Mouse (Mus musculus): ENCODE results near the gene Tet3. TPM values are rescaled to one million over a fixed set of nuclear protein-coding genes. Genes with fewer than 3 reads are reported as not detected.
A peak's percentile ranks its signal among the peaks of the same experiment; 100 is the strongest.

The Tet3 gene
- total RNA-seq, 4 experiments from 2014 or later: 53.5 to 65.9 (median 58.5) TPM

DNA sequence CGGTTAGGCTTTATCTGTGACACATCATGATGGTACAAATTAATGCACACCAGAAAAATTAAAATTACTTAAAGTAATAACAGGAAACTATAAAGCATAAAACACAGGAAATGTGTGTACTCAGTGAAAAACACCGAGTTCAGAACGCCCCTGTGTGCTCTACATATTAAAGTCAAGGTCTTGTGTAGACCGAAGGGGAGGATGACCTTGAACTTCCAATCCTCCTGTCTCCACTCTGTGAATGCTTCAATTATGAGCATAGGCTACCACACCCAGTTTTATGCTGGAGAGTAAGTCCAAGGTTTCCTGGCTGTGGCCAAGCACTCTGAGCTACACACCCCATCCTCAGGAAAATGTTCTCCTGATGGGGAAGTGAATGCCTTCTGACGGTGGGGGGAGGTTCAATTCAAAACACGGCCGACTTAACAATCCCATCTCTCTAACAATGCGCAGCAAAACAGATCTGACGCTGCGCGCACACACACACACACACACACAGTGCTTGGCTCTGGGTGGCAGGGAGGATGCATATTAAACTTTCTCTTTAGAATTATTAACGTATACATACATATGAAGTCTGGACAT lies 43.4 kb downstream of the Tet3 start:
- DNase-seq (ENCODE audit: low spot score in 2 of 2): no peak

DNA sequence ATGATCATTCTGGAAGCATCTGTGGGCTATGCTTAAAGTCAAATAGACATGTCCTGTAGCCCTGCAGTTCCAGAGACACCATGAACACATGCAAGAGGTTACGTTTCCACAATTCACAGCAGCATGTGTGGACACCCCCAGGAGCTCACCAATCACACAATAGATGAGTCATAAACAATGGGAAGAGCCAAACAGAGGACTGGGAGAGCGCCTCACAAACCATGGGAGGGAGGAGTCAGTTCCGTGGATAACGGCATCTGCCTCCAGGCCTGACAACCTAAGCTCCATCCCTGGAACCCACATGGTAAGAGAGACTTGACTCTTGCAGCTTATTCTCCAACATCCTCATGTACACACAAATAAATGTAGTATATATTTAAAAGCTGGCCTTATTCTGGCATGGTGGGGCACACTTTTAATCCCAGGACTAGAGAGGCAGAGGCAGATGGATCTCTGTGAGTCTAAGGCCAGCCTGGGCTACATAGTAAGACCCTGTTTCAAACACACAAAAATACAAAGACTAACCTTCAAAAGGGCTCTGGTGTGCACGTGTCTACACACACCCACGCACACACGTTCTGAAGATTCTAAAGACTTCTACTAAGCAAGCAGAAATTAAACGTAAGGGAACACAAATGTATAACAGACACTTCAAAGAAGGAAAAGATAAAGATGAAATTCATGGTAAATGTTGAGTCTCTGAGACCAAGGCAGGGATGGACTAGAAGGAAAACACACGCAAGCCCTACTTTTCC lies 44.1 kb downstream of the Tet3 start:
- DNase-seq (ENCODE audit: low spot score in 2 of 2): no peak

DNA sequence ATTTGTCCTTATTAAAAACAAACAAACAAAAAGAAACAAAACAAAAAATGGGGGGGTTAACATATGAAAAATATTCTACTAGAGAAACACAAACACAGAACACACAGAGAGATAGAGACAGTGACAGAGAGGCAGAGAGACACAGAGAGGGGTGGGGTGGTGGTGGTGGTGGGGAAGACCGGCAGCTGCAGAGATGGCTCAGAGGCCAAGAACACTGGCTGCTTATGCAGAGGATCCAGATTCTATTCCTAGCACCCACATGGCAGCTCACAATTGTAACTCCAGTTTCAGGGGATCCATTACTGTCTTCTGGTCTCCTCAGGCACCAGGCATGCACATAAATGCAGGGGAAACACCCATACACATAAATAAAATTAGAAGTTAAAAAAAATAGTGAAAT lies 45.2 kb downstream of the Tet3 start:
- DNase-seq (ENCODE audit: low spot score in 2 of 2): no peak

DNA sequence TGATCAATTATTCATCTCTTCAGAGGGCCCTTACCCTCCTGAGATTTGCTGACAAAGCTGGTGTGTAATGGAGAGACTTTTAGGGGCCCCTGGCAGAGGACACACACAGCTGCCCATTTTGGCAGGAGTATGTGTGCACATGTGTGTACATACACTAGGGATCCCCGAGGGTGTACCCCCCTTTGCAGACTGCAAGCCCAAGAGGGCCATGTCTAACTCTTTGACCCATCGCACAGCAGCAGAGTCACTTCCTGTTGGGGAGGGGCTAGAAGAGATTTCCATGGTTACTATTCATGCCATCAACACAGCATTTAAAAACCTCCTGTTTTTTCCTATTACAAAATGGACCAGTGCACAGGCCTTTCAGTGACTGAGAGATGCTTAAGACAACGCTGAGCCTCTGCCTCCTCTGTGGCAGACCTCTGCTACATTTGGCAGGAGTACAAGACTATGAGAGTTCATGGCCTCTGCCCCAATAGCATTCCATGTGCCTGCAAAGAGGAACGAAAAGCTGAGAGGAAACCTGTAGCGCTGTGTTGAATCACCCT lies 46.0 kb downstream of the Tet3 start:
- DNase-seq (ENCODE audit: low spot score in 2 of 2): no peak

DNA sequence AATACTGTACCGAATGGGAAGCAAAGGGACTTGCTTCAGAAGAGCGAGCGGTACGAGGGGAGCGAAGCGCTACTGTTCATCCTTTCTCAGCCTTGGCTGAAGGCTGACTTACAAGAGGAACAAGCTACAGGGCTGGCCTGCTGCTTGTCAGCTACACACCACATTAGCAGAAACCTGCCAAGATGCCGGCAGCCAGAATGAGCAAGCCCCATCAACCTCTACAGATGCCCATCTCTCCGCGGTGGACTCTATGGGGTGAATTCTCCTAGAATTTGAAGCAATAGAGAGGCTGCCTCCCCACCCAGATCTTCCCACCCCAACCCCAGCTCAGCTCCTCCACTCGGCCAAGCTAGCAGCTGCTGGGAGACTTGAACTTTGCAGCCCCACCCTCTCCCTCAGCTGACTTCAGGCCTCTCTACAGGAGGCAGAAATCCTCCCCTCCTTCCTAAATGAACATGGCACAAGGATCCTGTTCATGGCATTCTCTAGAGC lies 46.5 kb downstream of the Tet3 start:
- DNase-seq (ENCODE audit: low spot score in 2 of 2): no peak

DNA sequence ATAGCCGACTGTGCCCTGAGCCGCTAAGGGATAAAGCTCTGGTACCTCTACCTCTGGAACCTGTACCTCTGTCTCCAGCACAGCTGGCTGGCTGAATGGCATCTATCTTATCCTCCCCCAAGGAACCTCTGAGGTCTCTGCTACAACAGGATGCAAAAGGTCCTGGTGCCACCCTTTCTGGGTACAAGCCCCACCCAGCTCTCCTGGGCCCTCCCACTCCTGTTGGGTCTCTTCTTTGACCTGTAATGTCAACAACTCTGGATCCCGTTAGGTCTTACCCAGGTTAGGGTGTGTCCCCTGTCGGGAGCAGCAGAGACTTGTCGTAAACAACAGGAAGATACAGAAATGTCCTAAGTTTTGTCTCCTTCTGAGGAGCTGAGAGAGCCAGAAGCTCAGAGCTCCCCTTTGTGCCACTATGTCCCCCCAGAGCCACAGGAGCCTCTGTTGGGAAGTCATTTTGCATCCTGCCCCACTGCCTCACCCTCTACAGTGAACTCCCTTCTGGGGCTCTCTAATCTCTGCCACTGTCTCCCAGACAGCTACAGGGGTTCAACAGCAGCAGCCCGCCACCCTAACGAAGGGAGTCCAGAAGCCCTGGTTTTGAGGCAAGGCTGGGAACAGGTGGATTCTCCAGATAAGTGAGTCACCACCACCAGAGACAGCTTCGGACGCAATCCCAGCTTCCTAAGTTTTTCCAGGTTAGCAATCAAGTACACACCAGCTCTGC lies 47.1 kb downstream of the Tet3 start:
- DNase-seq (ENCODE audit: low spot score in 2 of 2): no peak

DNA sequence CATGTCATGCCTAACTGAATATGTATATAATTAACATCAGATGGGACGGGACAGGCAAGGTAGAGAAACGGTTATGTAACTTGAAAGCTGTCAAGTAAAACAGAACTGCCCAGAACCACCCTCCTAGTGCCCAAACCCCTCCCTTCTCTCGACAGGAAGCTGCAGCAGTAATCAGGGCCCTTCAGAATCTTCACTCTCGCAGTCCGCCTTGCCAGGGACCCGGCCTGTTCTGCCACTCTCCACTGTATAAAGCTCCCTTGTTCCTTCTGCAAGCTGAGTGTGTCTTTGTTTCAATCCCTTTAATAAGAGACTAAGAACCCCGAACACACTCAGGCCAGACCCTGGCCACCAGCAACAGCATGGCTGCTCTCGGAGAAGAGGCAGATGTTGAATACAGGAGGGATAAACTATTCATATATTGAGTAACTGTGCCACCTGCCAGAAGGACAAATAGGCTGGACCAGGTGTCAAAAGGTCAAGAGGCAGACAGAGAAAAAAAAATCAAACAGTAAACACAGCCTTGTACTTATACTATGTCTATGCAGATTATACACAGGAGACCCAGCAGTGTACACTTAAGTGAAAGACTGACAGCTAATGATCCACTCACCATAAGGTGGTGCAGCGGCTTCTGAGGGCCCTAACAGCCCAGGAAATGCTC lies 48.7 kb downstream of the Tet3 start:
- peak in 1 of 2 experiments; percentile 34 for DNase-seq (ENCODE audit: low spot score in 2 of 2)

DNA sequence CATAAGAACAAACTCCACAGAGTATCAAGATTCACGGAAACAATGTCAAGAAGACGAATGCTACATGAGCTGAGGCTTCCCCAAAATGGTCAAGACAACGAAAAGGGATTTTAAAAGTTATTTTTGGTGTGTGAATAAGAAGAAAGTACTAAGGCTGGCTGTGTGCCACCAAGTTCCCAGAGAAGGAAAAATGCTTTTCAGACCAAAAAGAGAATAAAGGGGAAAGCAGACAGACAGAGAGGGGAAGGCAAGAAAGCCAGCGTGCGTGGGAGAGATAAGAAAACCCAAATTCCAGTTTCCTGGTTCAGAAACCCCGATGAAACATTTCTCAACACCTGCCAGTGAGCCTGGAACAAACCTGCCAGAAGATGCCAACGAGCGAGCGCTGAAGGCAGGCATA lies 50.4 kb downstream of the Tet3 start:
- no peak for DNase-seq (ENCODE audit: low spot score in 2 of 2)

DNA sequence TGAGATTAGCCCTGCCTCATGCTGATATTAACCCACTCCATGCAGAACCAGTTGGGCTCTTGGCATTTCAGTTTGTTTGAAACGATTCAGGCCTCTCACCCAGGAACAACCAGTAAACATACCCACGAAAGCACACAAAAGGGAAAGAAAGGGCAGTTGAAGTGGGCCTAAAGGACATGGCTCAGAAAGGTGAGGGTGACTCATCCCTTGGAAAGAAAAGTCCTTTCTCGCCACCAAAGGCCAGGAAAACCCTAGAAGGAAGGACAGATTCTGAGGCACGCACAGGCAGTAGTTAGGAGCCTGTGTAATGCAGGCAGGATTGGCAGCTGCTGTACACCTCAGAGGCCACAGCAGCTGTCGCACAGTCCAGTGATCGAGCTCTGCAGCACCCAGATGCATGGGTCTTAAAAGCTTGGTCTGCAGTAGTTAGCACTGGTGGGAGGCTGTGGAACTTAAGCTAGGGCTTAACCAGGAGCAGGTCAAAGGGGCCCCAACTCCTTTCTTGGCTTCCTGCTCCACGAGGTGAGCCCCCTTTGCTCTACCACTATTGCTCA lies 53.3 kb downstream of the Tet3 start:
- no peak for DNase-seq (ENCODE audit: low spot score in 2 of 2)

DNA sequence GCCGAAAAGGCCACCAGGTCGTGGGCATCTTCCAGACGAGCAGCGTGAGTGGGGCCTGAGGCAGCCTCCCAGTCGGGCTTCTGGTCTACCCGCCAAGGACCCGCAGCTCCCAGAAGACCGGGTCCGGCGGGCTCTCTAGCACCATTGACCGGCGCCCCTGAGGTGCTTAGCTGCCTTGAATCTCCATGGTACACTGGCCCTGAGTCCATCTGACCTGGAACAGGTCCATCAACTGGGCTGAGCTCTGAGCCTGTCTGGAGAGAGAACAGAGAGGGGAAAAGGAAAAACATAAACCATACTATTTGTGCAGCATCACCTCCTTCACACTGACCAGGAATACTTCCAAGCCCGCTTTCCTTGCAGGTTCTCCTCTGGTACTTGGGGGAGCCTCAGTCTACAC lies 54.3 kb downstream of the Tet3 start:
- no peak for DNase-seq (ENCODE audit: low spot score in 2 of 2)

DNA sequence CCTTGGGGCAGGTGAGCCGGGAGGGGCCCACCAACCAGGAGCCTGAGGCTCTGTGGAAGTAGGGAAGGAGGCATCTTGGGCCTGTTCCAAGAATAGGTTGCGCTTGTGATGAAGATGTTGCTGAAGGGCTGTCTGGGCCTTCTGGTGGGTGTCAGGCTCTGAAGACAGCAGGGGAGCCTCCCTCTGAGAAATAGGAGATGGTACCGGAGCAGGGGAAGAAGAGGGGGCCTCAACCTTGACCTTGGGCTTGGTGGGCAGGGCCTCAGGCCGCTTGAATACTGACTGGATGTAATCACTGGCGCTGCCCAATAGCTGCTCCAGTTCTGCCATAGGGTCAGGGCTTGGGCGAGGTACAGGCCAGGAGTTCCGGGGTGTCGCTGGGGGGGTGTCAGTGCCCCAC lies 55.4 kb downstream of the Tet3 start:
- DNase-seq (ENCODE audit: low spot score in 2 of 2): no peak

DNA sequence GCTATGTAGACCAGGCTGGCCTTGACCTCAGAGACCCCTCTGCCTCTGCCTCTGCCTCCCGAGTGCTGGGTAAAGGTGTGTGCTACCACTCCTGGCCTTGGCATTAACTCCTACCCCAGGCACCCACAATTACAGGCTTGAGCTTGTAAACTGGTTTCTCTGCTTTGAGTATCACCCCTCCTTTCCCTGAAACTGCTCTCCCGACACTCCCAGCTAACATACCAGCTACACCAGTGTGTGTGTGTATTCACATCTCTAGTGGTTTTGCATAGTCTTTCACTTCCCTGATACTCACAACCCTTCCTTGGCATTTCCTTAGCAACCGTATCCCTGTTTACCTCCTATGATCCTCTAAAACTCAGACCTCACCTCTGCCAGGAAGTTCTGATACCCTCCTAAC lies 59.1 kb downstream of the Tet3 start:
- no peak for DNase-seq (ENCODE audit: low spot score in 2 of 2)

DNA sequence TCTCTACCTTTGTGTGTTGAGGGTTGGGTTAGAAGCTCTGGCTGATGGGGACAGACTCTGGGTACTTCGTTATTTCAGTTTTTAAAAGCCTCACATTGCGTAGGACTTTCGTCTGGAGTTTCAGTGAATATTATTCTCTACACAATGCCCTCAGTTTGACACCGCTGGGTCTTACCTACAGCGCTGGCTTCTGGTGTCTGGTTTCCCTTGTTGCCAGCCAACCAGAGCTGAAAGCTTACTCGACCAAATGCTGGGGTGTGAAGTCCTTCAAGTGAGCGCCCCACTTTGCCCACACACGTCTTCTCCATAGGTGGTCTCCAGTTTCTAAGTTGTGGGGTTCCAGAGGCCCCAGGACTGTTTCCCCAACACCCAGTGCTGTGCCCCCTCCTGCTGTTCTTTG lies 61.2 kb downstream of the Tet3 start:
- no peak for DNase-seq (ENCODE audit: low spot score in 2 of 2)

DNA sequence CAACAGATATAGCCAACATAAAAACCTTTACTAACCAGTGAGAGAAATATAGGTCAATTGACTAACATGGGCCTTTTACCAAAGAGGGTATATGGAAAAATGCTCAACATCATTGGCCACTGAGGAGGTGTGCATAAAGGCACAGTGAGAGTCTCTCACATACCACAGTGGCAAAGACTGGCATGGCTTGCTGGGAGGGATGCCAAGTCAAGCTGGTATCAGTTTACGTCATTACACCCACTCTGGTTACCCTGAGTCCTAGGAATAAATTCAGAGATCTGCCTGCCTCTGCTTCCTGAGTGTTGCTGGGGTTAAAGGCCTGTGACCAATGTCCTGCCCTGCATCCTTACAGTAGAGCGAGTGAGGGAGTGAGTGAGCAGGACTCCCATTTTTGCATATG lies 62.2 kb downstream of the Tet3 start:
- no peak for DNase-seq (ENCODE audit: low spot score in 2 of 2)

DNA sequence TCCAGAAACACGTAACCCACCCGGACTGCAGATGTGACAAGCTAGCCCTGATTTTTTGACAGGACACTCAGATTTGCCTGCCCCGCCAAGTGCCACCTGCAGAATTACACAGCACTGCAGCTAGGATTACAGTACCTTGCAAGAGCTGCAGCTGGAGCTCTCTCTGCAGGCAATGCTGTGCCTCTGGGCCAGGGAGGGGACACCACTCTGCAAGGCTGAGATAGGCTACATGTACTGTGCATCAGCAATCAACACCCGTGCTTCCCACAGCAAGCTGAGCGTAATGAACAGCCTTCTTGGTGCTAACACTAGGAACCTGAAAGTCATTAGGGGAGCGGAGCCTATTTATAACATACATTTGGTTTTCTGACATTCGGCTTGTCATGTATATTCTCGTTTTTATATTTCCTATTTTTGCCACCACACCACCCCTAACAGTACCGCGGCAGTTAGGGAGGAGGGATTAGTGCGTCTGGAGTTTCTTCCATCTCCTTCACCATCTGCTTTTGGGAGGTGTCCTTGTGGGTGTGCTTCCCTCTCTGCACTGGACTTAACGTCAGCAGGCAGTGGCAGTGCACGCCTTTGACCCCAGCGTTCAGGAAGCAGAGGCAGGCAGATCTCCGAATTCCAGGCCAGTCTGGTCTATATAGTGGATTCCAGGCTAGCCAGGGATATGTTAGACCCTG lies 63.2 kb downstream of the Tet3 start:
- DNase-seq (ENCODE audit: low spot score in 2 of 2): no peak

DNA sequence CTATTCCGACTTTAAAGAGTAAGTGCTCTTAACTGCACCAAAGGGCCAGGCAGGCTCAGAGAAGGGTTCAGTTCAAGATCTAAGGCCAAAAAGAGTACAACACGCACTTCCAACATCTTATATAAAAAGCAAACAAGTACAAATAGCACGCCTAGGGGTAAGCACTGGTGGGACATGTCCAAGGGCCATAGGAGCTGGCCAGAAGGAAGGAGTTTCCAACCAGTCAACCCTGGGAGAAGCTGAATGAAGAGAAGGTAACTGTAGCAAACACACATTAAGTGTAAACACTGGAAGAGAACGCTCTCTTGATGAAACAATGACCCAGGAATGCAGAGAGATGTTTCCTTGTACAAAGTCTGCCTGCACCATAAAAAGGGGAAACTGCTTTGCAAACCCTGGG lies 64.8 kb downstream of the Tet3 start:
- DNase-seq (ENCODE audit: low spot score in 2 of 2): no peak

DNA sequence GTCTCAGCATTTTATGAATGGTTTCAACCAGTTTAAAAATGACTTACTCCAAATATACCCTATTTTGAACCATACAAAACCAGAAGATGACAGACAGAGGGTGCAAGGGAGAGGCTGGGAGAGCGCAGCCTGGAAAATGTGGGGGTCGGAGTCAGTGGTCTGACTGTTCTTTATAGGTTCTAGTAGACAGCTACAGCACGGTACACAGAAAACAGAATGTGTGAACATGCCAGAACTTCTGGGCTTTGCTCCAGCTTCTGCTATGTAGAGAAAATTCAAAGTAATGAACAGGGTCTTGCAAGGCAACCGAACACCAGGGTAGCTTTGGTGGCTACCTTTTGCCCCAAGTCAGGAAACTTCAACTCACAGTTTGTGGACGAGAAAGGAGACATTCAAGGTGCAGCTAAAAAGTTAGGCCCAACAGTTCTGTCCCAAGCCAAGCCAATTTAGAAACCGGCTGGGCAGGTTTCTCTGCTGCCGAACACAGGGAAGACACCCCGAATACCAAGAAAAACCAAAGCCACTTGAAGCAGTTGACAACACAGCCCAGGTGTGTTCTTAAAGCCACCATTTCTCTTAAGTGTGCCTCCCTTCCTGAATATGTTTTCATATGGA lies 66.6 kb downstream of the Tet3 start:
- DNase-seq (ENCODE audit: low spot score in 2 of 2): peak in 1 of 2 experiments; percentile 46

DNA sequence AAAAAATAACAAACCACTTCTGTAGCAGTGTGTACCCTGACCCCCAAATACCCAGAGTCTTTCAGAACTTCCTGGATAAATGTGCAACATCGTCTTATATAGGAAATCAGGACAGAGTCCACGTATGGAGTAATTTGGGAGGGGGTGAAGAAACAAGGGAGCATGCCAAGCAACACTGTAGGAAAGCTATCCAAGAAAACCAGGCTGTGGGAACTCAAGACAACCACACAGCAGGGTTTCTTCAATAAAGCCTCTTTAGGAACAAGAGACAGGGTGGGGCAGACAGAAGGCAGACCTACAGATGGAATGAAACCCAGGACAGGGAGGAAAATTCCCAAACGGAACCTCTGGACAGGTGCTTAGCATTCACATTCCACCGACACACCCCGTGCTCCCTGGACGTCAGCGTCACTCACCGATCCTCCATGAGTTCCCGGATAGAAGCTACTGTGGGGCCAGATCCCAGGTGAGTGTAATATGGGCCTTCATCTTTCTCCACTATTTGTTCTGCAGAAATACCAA lies 73.3 kb downstream of the Tet3 start:
- no peak for DNase-seq (ENCODE audit: low spot score in 2 of 2)

DNA sequence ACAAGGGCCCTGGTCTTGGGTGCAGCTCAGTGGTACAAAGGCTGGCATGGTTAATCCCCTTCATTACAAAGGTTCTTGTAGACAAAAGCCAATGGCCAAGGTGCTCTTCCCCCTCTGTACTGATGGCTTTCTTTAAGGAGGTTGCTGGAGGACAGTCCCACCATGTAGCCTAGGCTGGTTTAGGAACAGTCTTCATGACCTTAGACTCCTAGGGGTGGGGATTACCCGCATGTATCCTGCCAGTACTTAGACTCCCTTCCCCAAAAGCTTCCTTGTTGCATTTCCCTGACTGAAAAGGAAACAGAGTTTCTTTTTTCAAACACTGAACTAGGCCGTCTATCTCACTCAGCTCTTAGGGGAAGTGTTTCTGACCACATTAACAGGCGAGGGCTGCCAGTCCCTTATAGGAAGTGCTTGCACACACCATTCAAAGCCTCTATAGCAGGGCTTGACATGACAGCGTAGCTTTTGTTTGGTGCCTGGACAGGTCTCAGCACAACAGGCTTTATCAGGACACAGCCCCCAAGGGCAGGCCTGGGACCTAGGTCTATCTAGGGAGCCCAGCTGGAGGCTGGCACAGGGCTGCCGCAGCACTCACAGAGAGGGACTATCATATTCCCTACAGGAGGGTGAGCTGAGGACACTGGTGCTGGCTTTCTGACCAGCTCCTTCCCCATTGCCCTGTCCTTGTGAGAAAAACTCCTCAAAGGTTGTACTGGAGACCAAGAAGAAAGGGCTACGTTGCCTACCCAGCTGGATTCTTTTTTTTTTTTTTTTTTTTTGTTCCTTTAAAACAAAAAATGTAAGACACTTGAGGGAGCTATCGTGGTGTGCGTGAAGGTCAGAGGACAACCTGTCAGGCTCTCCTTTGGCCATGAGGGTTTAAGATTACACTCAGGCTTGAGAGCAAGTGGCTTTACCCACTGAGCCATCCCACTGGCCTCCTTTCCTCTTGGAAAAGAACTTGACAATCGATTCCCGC lies 77.1 kb downstream of the Tet3 start:
- DNase-seq (ENCODE audit: low spot score in 2 of 2): no peak

Measured in layer of hippocampus, adult 8-10 months (tissue).